Mouse (Mus musculus): ENCODE results near the gene Zfp101.

Zfp101 gene

DNA sequence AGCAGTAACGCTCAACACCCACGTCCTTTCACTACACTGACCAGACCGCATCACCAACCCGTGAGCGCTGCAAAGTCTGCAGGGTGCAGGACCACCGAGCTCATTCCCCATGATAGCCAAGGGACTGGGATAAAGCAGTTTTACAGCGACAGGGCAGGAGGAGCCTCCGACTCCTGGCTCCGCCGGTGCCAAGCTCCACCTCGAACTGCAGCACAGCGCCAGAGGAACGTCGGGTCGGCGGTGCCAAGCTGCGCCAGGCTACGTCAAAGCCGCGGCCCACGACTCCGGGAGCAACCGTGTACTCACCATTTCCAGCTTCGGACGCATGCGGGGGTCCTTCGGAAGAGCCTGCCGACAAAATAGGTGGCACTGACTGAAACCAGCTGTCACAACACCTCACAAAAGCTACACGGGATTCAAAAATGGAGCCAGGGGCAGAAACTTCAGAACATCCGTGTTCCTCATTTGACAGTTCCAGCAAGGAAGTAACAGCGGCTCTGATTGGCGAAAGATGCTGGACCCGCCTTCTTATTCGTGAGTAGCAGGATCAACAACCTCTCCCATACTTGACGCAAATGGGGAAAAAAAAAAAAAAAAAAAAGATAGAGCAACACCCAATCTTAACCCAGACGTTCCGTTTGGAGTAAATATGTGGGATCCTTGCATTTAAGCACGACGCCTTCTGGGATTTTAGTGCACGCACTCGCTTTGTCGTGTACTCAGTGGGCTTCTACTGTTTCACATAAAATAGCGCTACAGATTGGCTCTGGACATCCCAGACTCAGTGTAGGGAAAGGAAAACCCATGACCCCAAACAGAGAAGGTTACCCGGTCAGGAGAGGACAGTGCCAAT, at the start of gene Zfp101:
Zfp101 (minus strand) TSS at position 460 of the 853 bp plus-strand sequence.
- DNase-seq (ENCODE audit: low read depth, low spot score): peak; percentile 88

DNA sequence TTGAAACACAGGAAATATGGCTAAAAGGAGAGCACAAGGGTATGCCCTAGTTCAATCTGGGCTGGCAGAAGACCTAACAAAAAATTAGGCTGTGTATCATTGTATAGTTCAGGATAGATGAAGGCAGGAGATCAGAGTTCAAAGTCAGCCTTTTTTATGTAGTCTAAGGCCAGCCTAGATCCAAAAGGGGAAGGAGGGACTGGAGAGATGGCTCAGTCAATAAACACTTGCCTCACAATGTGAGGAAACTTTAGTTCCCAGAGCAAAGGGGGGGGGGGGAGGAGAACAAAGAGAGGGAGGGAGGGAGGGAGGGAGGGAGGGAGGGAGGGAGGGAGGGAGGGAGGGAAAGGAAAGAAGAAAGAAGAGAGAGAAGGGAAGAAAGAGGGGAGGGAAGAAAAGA, 46.7 kb upstream of the Zfp101 start:
- no peak for DNase-seq (ENCODE audit: low read depth, low spot score)

DNA sequence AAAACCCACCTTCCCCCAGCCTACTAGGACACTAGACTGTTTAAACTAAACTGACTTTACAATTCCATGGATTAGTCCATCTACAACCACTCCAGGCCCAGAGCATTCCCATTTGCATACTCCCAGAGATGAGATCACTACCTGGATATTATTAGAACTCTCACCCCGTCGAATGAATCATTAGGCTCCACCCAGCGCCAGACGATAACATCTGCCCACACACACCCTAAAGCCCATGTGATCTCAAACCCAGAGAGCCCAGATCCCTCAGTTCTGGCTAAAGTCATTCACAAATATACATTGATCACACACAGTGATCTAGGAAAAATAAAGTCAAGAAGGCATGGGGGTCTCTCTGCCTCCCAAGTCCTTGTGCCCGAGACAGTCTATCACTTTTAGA, 45.5 kb upstream of the Zfp101 start:
- no peak for DNase-seq (ENCODE audit: low read depth, low spot score)

DNA sequence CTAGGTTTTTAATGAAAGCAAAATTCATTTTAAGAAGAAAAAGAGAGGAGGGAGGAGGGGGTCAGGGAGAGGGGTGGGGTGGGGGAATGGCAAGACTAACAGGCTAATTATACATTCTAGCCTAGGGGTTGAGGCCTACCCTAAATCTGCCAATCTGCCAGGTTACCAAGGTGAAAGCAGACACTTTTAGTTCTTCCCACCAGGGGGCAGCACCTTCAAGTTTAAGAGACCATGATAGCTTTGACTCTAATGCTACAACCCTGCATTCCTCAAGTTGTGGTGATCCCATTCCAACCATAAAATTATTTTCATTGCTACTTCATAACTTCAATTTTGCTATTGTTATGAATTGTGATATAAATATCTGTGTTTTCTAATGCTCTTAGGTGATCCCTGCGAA, 44.7 kb upstream of the Zfp101 start:
- DNase-seq (ENCODE audit: low read depth, low spot score): peak; percentile 49

DNA sequence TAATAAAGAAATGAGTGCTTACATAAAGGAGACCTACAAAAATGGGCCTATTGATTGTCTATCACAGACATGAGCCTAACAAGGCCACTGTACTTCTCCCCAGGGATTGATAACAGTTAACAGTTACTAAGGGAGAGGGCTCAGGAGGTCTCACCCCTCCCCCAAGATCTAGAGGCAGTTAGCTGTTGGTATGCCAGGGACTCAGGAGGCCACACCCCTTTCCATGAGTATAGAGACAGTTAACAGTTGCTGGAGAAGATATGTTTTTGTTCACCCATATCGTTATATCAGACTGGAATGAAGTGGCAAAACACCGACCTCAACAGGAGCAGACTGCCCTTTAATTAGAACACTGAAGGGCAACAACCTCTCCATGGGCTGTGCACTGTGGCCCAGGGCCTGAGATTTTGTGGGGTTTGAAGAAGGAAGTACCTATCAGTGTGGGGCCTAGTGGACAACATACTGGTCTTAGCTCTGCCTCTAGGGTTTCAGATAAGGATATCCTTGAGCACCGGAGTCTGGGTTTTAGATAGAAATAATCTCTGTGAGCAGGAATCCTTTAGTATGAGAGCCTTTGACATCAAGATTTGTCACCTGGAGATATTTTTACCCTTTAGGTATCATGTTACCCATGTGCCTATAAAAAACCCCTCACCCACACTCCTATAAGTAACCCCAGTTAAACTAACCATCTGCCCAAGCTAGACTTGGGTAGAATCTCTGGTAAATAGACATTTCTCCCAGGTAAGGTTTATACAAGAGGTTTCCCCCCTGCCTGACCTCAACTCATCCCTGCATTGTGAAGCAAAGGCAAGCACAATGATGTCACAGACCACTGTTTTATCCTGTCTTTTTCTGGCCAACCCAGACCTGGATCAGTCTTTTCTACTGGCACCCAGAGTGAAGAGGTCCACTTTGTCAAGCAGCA, 37.8 kb upstream of the Zfp101 start, which contains the start of gene Actl9:
Actl9 (plus strand) TSS at position 878 of the 928 bp plus-strand sequence.
- DNase-seq (ENCODE audit: low read depth, low spot score): no peak

DNA sequence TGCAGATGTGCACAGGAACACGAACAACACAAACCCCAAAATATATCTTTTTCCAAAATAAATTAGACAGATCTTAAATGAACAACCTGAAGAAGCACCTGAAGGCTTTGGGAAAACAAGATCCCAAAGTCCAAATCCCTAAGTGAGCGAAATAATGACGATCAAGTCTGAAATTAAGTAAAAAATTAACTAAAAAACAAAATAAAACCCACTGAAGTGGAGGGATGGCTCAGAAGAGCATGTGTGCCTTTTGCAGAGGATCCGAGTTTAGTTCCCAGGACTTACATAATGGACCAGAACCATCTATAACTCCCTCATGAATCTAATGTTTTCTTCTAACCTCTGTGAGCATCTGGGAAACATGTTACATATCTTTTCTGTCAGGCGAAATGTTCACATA, 2.2 kb downstream of the Zfp101 start:
- no peak for DNase-seq (ENCODE audit: low read depth, low spot score)

DNA sequence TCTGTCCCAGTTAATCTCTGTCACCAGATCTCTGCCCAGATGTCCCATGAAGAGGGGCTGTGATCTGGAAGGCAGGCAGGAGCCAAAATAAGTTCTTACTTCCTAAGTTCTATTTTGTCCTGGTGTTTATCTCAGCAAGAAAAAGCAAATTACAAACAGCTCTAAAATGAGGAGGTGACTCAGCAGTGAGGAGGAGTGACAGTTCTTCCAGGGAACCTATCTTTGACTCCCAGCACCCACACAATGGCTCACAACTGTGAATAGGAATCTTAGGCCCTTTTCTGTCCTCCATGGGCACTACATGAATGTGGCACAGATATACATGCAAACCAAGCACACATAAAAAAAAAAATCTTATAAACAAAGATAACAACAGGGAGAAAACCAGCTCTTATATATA, 8.7 kb downstream of the Zfp101 start:
- no peak for DNase-seq (ENCODE audit: low read depth, low spot score)

DNA sequence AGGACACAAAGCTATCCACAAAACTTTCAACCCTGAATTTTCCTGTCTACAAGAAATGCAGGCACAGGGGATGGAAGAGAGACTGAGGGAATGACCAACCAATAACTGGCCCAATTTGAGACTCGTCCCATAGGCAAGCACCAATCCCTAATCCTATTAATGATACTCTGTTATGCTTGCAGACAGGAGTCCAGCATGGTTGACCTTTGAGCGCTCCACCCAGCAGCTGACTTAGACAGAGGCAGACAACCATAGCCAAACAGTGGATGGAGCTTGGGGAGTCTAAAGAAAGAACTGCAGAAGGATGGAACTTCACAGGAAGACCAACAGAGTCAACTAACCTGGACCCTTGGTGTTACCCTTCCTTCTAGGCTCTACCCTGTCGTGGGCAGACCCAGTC, 21.6 kb downstream of the Zfp101 start:
- DNase-seq (ENCODE audit: low read depth, low spot score): no peak

DNA sequence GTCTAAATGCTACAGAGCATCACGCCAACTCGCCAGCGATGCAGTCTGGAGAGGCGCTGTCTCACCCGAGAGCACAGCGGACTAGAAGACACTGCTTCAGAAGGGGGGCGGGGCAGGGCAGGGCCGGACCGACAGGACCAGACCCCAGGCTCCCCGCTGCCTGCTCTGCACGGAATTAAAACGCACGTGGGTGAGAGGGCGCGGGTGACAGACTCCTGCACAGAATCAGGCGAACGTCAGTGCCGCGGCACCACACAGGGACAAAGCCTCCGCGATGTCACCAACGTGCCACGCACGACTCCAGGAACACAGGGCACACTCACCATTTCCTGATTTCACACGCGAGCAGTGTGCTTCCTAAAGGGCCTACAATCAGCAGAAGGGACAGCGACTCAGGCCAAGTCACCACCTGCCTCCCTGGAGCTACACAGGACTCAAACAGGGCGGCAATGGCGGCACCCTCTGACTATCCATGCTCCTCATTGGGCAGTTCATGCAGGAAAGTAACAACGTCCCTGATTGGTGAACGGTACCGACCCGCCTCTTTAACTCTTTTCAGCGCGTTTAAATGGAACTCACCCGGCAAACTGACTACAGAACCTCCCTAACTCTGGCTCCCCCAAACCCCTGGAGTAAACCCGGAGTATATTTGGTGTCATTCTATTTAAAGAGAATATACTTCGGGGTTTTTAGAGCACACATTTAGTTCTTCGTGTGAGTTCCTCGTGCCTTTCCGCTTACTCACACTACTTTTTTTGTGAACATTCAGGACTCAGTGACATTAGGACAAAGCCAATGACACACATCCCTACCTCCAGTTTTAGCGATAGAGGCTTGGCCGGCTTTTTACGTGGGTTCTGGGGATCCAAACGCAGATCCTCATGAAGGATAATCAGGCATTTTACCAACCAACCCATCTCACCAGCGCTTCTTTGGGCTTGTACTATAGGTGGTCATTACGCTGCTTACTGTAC, 35.7 kb downstream of the Zfp101 start, which contains the start of gene Zfp81:
Zfp81 (minus strand) TSS at position 468 of the 974 bp plus-strand sequence.
- peak; percentile 79 for DNase-seq (ENCODE audit: low read depth, low spot score)

DNA sequence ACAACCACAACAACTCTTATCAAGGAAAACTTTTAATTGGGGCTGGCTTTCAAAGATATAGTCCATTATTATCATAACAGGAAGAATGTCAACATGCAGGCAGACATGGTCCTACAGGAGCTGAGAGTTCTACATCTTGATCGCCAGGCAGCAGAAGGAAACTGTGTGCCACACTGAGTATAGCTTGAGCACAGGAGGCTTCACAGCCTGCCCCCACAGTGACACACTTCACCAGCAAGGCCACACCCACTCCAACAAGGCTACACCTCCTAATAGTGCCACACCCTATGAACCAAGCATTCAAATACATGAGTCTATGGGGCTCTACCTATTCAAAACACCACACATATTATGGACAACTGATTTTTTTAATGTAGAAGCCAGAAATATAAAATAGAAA, 41.5 kb downstream of the Zfp101 start:
- no peak for DNase-seq (ENCODE audit: low read depth, low spot score)
